Mouse (Mus musculus): ENCODE measurements at regions not wholly inside any gene's neighbourhood (a gene's known extent, or its start where the extent isn't known, plus 50 kb on each side); places are given as distances from the start of the nearest gene placed in this dataset.

- peak; percentile 4 to 36 for DNase-seq (ENCODE audit: low spot score in 2 of 2)
Observed at GRCm38 (mm10) chr1:81927721-81928120, 305.2 kb upstream of the Gm9747 start.

- no peak for DNase-seq (ENCODE audit: low spot score in 2 of 2)
Observed at GRCm38 (mm10) chr1:81933064-81933463, 299.8 kb upstream of the Gm9747 start.

- peak in 1 of 2 experiments; percentile 3 for DNase-seq (ENCODE audit: low spot score in 2 of 2)
Observed at GRCm38 (mm10) chr1:81945236-81945635, 287.7 kb upstream of the Gm9747 start.

- DNase-seq (ENCODE audit: low spot score in 2 of 2), result no peak
Observed at GRCm38 (mm10) chr1:81950140-81950550, 282.8 kb upstream of the Gm9747 start.

- no peak for DNase-seq (ENCODE audit: low spot score in 2 of 2)
Observed at GRCm38 (mm10) chr1:81950853-81951252, 282.1 kb upstream of the Gm9747 start.

GRCm38 (mm10) chr1:81951493-81952011, 281.4 kb upstream of the Gm9747 start:
- DNase-seq (ENCODE audit: low spot score in 2 of 2), result no peak

- DNase-seq (ENCODE audit: low spot score in 2 of 2), result no peak
Observed at GRCm38 (mm10) chr1:81952095-81952494, 280.8 kb upstream of the Gm9747 start.

- DNase-seq (ENCODE audit: low spot score in 2 of 2), result no peak
Observed at GRCm38 (mm10) chr1:81954507-81954906, 278.4 kb upstream of the Gm9747 start.

GRCm38 (mm10) chr1:81967062-81967461, 265.9 kb upstream of the Gm9747 start:
- no peak for DNase-seq (ENCODE audit: low spot score in 2 of 2)

GRCm38 (mm10) chr1:81967746-81968295, 265.1 kb upstream of the Gm9747 start:
- DNase-seq (ENCODE audit: low spot score in 2 of 2), result no peak

GRCm38 (mm10) chr1:81972575-81972974, 260.3 kb upstream of the Gm9747 start:
- no peak for DNase-seq (ENCODE audit: low spot score in 2 of 2)

GRCm38 (mm10) chr1:81973481-81973880, 259.4 kb upstream of the Gm9747 start:
- DNase-seq (ENCODE audit: low spot score in 2 of 2), result no peak

GRCm38 (mm10) chr1:82007943-82008342, 225.0 kb upstream of the Gm9747 start:
- DNase-seq (ENCODE audit: low spot score in 2 of 2), result no peak

GRCm38 (mm10) chr1:82008805-82009204, 224.1 kb upstream of the Gm9747 start:
- DNase-seq (ENCODE audit: low spot score in 2 of 2), result no peak

- DNase-seq (ENCODE audit: low spot score in 2 of 2), result no peak
Observed at GRCm38 (mm10) chr1:82010995-82011394, 221.9 kb upstream of the Gm9747 start.

- peak; percentile 48 to 49 for DNase-seq (ENCODE audit: low spot score in 2 of 2)
Observed at GRCm38 (mm10) chr1:82015341-82015740, 217.6 kb upstream of the Gm9747 start.

- DNase-seq (ENCODE audit: low spot score in 2 of 2), result no peak
Observed at GRCm38 (mm10) chr1:82018701-82019404, 214.1 kb upstream of the Gm9747 start.

GRCm38 (mm10) chr1:82027761-82028160, 205.2 kb upstream of the Gm9747 start:
- DNase-seq (ENCODE audit: low spot score in 2 of 2), result no peak

GRCm38 (mm10) chr1:82031130-82031529, 201.8 kb upstream of the Gm9747 start:
- DNase-seq (ENCODE audit: low spot score in 2 of 2), result no peak

- no peak for DNase-seq (ENCODE audit: low spot score in 2 of 2)
Observed at GRCm38 (mm10) chr1:82032410-82032809, 200.5 kb upstream of the Gm9747 start.

- no peak for DNase-seq (ENCODE audit: low spot score in 2 of 2)
Observed at GRCm38 (mm10) chr1:82038171-82038570, 194.7 kb upstream of the Gm9747 start.

GRCm38 (mm10) chr1:82038698-82039097, 194.2 kb upstream of the Gm9747 start:
- no peak for DNase-seq (ENCODE audit: low spot score in 2 of 2)

GRCm38 (mm10) chr1:82041286-82042050, 191.4 kb upstream of the Gm9747 start:
- no peak for DNase-seq (ENCODE audit: low spot score in 2 of 2)
